Mouse (Mus musculus) fibroblast of lung, adult 2 months (primary cell): ENCODE measurements at regions not wholly inside any gene's neighbourhood (a gene's known extent, or its start where the extent isn't known, plus 50 kb on each side); places are given as distances from the start of the nearest gene placed in this dataset.
A peak's percentile ranks its signal among the peaks of the same experiment; 100 is the strongest.

Experiments used
- DNase-seq: peaks from one replicate; pipeline ENCODE4 v3.0.0-alpha.2; 2011; ENCODE audit warnings: low read depth

GRCm38 (mm10) chr14:25294226-25294625, 164.8 kb upstream of the Zmiz1 start:
- no peak for DNase-seq

GRCm38 (mm10) chr14:25295688-25296350, 163.2 kb upstream of the Zmiz1 start:
- no peak for DNase-seq

GRCm38 (mm10) chr14:25299673-25300190, 159.3 kb upstream of the Zmiz1 start:
- no peak for DNase-seq

- DNase-seq: no peak
Measured at GRCm38 (mm10) chr14:25301336-25302031, 157.5 kb upstream of the Zmiz1 start.

- DNase-seq: peak; percentile 88
Measured at GRCm38 (mm10) chr14:25304391-25304851, 154.6 kb upstream of the Zmiz1 start.

GRCm38 (mm10) chr14:25306166-25306565, 152.8 kb upstream of the Zmiz1 start:
- no peak for DNase-seq

- no peak for DNase-seq
Measured at GRCm38 (mm10) chr14:25306961-25307654, 151.9 kb upstream of the Zmiz1 start.

GRCm38 (mm10) chr14:25308051-25308450, 150.9 kb upstream of the Zmiz1 start:
- DNase-seq: no peak

- DNase-seq: no peak
Measured at GRCm38 (mm10) chr14:25310671-25311151, 148.3 kb upstream of the Zmiz1 start.

- DNase-seq: no peak
Measured at GRCm38 (mm10) chr14:25311475-25311874, 147.5 kb upstream of the Zmiz1 start.

- no peak for DNase-seq
Measured at GRCm38 (mm10) chr14:25312135-25312534, 146.8 kb upstream of the Zmiz1 start.

- peak; percentile 27 for DNase-seq
Measured at GRCm38 (mm10) chr14:25312814-25313426, 146.1 kb upstream of the Zmiz1 start.

GRCm38 (mm10) chr14:25313693-25314240, 145.2 kb upstream of the Zmiz1 start:
- no peak for DNase-seq

- DNase-seq: no peak
Measured at GRCm38 (mm10) chr14:25316491-25316890, 142.5 kb upstream of the Zmiz1 start.

- DNase-seq: no peak
Measured at GRCm38 (mm10) chr14:25317680-25318471, 141.1 kb upstream of the Zmiz1 start.

- DNase-seq: no peak
Measured at GRCm38 (mm10) chr14:25318909-25319308, 140.1 kb upstream of the Zmiz1 start.

GRCm38 (mm10) chr14:25320141-25320540, 138.8 kb upstream of the Zmiz1 start:
- no peak for DNase-seq

GRCm38 (mm10) chr14:25323542-25324484, 135.2 kb upstream of the Zmiz1 start:
- DNase-seq: no peak

GRCm38 (mm10) chr14:25325887-25326286, 133.1 kb upstream of the Zmiz1 start:
- no peak for DNase-seq

GRCm38 (mm10) chr14:25328230-25328629, 130.8 kb upstream of the Zmiz1 start:
- no peak for DNase-seq
